Comparison of ENCODE assay signal across 8 mouse cellular contexts in the genomic region with DNA sequence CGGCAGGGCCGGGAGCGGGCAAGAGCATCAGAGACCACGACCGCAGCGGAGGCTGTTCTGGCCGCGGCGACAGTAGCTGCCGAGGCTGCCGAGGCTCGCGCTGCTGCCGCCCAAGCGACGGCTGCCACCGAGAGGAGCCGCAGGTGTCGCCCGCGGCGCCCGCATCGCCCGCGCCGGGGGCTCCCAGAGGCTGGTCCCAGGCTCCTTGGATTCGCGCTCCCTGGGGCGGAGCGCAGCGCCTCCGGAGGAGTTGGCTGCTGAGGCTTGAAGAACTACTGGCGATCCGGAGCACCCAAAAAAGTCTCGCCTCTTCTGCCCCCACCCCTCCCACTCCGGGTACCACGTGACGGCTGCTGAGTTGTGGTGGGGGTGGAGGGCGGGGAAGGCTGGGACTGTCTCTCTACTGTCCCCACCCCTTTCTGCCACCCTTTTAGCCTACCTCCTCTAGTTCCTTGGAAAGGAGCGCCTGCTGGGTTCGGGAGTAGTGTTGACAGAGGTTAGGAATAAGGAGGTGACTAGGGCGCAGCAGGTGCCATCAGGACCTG. TPM values are rescaled to one million over a fixed set of nuclear protein-coding genes. Genes with fewer than 3 reads are reported as not detected.
A peak's percentile ranks its signal among the peaks of the same experiment; 100 is the strongest.
DNase-seq lines count a peak whose midpoint lies in the region; ATAC-seq and TF ChIP-seq lines count a peak whose summit lies in the region.

No protein-coding gene starts in this region.

- H3K36me3 ChIP-seq in E14TG2a.4 (ENCODE audit: insufficient read depth, low read length) = no peaks in the 10 kb centered on the region
- no peaks in the 10 kb centered on the region for H3K36me3 ChIP-seq in forebrain, embryonic 13.5 days (ENCODE audit: poor library complexity, severe bottlenecking)
- H3K36me3 ChIP-seq in hindbrain, embryonic 13.5 days = no peaks in the 10 kb centered on the region
- H3K36me3 ChIP-seq in midbrain, embryonic 11.5 days (ENCODE audit: control insufficient read depth, insufficient read depth, low read length) = no peaks in the 10 kb centered on the region

- ATAC-seq in forebrain, embryonic 13.5 days = peak; percentile 63
- ATAC-seq in hindbrain, embryonic 13.5 days (ENCODE audit: low FRiP score) = peak; percentile 70
- peak; percentile 67 for ATAC-seq in midbrain, embryonic 11.5 days (ENCODE audit: low FRiP score)

- peak overlapping the region; percentile 96 for H3K4me2 ChIP-seq in forebrain, embryonic 13.5 days
- peak overlapping the region; percentile 98 for H3K4me2 ChIP-seq in hindbrain, embryonic 13.5 days
- H3K4me2 ChIP-seq in midbrain, embryonic 11.5 days = peak overlapping the region; percentile 93

- H3K27ac ChIP-seq in forebrain, embryonic 13.5 days = peak overlapping the region; percentile 46; the same call in 1 of the 2 replicates
- peak overlapping the region; percentile 75 for H3K27ac ChIP-seq in hindbrain, embryonic 13.5 days
- no peak overlapping the region for H3K27ac ChIP-seq in midbrain, embryonic 11.5 days (ENCODE audit: low read depth, low read length)

- H3K4me1 ChIP-seq in E14TG2a.4 (replicated peaks; ENCODE audit: low read depth, low read length) = peaks cover 12% of the 10 kb centered on the region
- H3K4me1 ChIP-seq in forebrain, embryonic 13.5 days = peaks cover 32% of the 10 kb centered on the region
- H3K4me1 ChIP-seq in hindbrain, embryonic 13.5 days (replicated peaks) = peaks cover 32% of the 10 kb centered on the region
- peaks cover 20% of the 10 kb centered on the region for H3K4me1 ChIP-seq in midbrain, embryonic 11.5 days (ENCODE audit: control insufficient read depth, insufficient read depth, low read length)

- under 1% methylated on average over 43 of the region's 43 CpGs for WGBS in forebrain, embryonic 13.5 days
- WGBS in hindbrain, embryonic 13.5 days = 1% methylated on average over 41 of the region's 43 CpGs
- WGBS in midbrain, embryonic 11.5 days = under 1% methylated on average over 43 of the region's 43 CpGs

- peak; percentile 38 for DNase-seq in WW6 (ENCODE audit: low read depth, low spot score)
- DNase-seq in left cerebral cortex, postnatal 4 days = peak; percentile 41
- peak; percentile 92 for DNase-seq in midbrain, embryonic 11.5 days (ENCODE audit: low spot score, missing footprints)
- DNase-seq in testis, postnatal 10 days (ENCODE audit: low spot score) = peak; percentile 41
- no peak for DNase-seq in spleen, adult 12 weeks (ENCODE audit: low spot score)

- H3K9me3 ChIP-seq in E14TG2a.4 (ENCODE audit: low read length) = no peaks in the 10 kb centered on the region
- H3K9me3 ChIP-seq in forebrain, embryonic 13.5 days (replicated peaks) = no peaks in the 10 kb centered on the region
- no peaks in the 10 kb centered on the region for H3K9me3 ChIP-seq in hindbrain, embryonic 13.5 days
- no peaks in the 10 kb centered on the region for H3K9me3 ChIP-seq in midbrain, embryonic 11.5 days (ENCODE audit: control insufficient read depth, low read length)

- TF ChIP-seq CTCF in E14TG2a.4 (conservative IDR thresholded peaks at IDR 0.05; ENCODE audit: low read length) = no peak

- H3K27me3 ChIP-seq in E14TG2a.4 (ENCODE audit: insufficient read depth, low read length) = peaks cover 55% of the 10 kb centered on the region
- peaks cover 39% of the 10 kb centered on the region for H3K27me3 ChIP-seq in forebrain, embryonic 13.5 days
- H3K27me3 ChIP-seq in hindbrain, embryonic 13.5 days = peaks cover 27% of the 10 kb centered on the region
- peaks cover 16% of the 10 kb centered on the region for H3K27me3 ChIP-seq in midbrain, embryonic 11.5 days (ENCODE audit: control insufficient read depth, insufficient read depth, low read length)

- H3K4me3 ChIP-seq in E14TG2a.4 (replicated peaks; ENCODE audit: low read length) = peak overlapping the region; percentile 79
- H3K4me3 ChIP-seq in forebrain, embryonic 13.5 days = peak overlapping the region; percentile 52
- H3K4me3 ChIP-seq in hindbrain, embryonic 13.5 days = peak overlapping the region; percentile 57
- peak overlapping the region; percentile 47 for H3K4me3 ChIP-seq in midbrain, embryonic 11.5 days (ENCODE audit: low read depth, low read length)

- intact Hi-C loops in left cerebral cortex, postnatal 4 days (cut with DNase I) = loop anchor here (10.0 kb wide), 3 partner anchors 307 to 1013 kb away; no protein-coding TSS in a partner anchor

- H3K9ac ChIP-seq in forebrain, embryonic 13.5 days = peak overlapping the region; percentile 70
- H3K9ac ChIP-seq in hindbrain, embryonic 13.5 days = peak overlapping the region; percentile 81
- H3K9ac ChIP-seq in midbrain, embryonic 11.5 days (ENCODE audit: low read length) = peak overlapping the region; percentile 56; the same call in 1 of the 2 replicates

RNA-seq across cellular contexts. Expression of a gene that starts 0.9 kb away (rescaled TPM):
- polyA plus RNA-seq in forebrain, embryonic 13.5 days (2015; fragmentation: Nextera tagmentation; extraction: Ambion mirVana) = 12.7 and 18.0 TPM in 2 replicates
- 53.2 and 55.3 TPM in 2 replicates for polyA plus RNA-seq in hindbrain, embryonic 13.5 days (2015; fragmentation: Nextera tagmentation; extraction: Ambion mirVana)
- total RNA-seq in left cerebral cortex, postnatal 4 days (2021) = 10 to 100 TPM; 58.3 to 66.4 TPM
- 4.3 and 5.3 TPM in 2 replicates for polyA plus RNA-seq in midbrain, embryonic 11.5 days (2014; fragmentation: Nextera tagmentation; extraction: Ambion mirVana)
